Mouse (Mus musculus): ENCODE measurements around the gene Ppp2r2c. TPM values are rescaled to one million over a fixed set of nuclear protein-coding genes. Genes with fewer than 3 reads are reported as not detected.

Gene Ppp2r2c
- 0.03 TPM for polyA plus RNA-seq (2021)

DNA sequence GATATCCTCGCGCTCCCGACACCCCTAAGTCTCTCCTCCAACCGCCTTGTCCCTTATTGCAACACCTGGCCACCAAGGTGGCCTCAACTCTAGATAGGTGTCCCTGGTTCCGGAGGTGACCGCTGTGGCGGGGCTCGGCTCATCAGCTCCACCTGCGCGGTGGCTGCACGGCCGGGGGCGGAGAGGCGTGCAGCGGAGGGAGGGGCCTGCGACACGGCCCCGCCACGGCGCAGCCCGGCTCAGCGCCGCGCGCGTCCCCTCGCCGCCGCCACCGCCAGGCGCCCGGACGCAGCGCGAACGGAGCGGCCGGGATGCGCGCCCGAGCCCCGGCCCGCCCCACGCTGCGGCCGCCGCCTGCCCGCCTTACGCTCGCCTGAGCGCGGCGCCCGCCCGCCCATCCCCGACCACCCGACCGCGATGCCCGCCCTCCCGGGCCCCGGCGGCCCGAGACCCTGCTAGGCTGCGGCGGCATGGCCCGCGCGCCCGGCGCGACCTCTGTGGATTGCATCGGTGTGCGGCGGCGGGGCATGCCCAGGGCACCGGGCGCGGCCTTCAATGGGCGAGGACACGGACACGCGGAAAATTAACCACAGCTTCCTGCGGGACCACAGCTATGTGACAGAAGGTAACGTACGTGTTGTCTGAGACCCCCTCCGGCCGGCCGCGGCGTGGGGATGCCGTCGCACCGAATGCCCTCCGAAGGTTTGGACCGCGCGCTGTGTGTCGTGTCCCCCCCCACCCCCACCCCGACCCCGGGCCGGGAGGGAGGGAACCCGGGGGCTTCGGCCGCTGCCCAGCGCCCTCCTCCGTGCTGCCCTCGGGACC is at the start of gene Ppp2r2c:
Gene Ppp2r2c, plus strand, starts transcription at position 248 of the 825 bp plus-strand sequence.
- in situ Hi-C loops (cut with MboI; ENCODE audit: low pct_unique_long_range_greater_than_20kb): no loop called here
- no peak for DNase-seq (ENCODE audit: low read depth, low spot score)
- ChIA-PET CTCF (no interaction called here), POLR2A (no interaction called here)
- no peak for TF ChIP-seq CTCF (IDR thresholded peaks at IDR 0.05)
- ATAC-seq: peak; percentile 9
- peaks cover 67% of the 10 kb centered on the region for H3K27me3 ChIP-seq

GRCm38 (mm10) chr5:36819742-36820141 is 48.6 kb upstream of the Ppp2r2c start:
- DNase-seq (ENCODE audit: low read depth, low spot score) (no peak), ATAC-seq (no peak)
- TF ChIP-seq CTCF (IDR thresholded peaks at IDR 0.05): no peak
- ChIA-PET CTCF (interaction anchor here (1.1 to 3.3 kb wide), 5 partner anchors 8 to 59 kb away, joined by 4 to 16 read pairs (median 5); partner anchors contain the start of gene Man2b2), POLR2A (no interaction called here)
- H3K27me3 ChIP-seq: no peaks in the 10 kb centered on the region
- in situ Hi-C loops (cut with MboI; ENCODE audit: low pct_unique_long_range_greater_than_20kb): no loop called here

GRCm38 (mm10) chr5:36820142-36820541 is 48.2 kb upstream of the Ppp2r2c start:
- ATAC-seq: no peak
- no peak for TF ChIP-seq CTCF (IDR thresholded peaks at IDR 0.05)
- DNase-seq (ENCODE audit: low read depth, low spot score): no peak
- H3K27me3 ChIP-seq: no peaks in the 10 kb centered on the region
- in situ Hi-C loops (cut with MboI; ENCODE audit: low pct_unique_long_range_greater_than_20kb): no loop called here
- POLR2A ChIA-PET: no interaction called here
- CTCF ChIA-PET: interaction anchor here (1.1 to 3.3 kb wide), 5 partner anchors 8 to 60 kb away, joined by 4 to 16 read pairs (median 5); partner anchors contain the start of gene Man2b2

GRCm38 (mm10) chr5:36822907-36823306 is 45.4 kb upstream of the Ppp2r2c start:
- no peaks in the 10 kb centered on the region for H3K27me3 ChIP-seq
- in situ Hi-C loops (cut with MboI; ENCODE audit: low pct_unique_long_range_greater_than_20kb): no loop called here
- no peak for ATAC-seq
- TF ChIP-seq CTCF (IDR thresholded peaks at IDR 0.05): no peak
- ChIA-PET POLR2A (no interaction called here), CTCF (no interaction called here)
- DNase-seq (ENCODE audit: low read depth, low spot score): no peak

DNA sequence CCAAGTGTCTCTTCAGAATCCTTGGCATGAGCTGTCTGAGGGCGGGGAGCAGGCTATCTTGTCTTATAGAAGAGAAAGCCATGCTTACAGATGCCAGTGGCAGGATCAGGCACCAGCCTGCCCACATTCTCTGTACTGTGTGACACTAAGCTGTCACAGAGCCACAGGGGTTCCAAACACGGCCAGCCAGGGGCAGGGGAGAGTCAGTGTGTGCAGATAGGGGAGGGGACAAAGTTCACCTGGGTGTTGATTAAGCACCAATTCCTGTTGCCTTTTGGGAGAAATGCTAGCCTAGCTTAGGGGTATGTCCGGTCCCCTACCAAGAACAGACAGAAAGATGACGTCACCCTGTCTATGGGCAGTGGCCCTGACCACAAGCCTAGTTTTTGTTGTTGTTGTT is 39.2 kb upstream of the Ppp2r2c start:
- in situ Hi-C loops (cut with MboI; ENCODE audit: low pct_unique_long_range_greater_than_20kb): no loop called here
- CTCF ChIA-PET: interaction anchor here (1.1 to 1.6 kb wide), 3 partner anchors 9 to 18 kb away, joined by 3 to 8 read pairs (median 5); no protein-coding TSS in a partner anchor
- TF ChIP-seq CTCF (IDR thresholded peaks at IDR 0.05): no peak

GRCm38 (mm10) chr5:36829913-36830879 is 38.1 kb upstream of the Ppp2r2c start, which contains the start of gene Man2b2:
Man2b2 (minus strand) TSS chr5:36830653.
- CTCF ChIA-PET: interaction anchor here (1.1 to 1.9 kb wide), 8 partner anchors 9 to 76 kb away, joined by 3 to 16 read pairs (median 4); no protein-coding TSS in a partner anchor
- DNase-seq (ENCODE audit: low read depth, low spot score) (no peak), ATAC-seq (peak; percentile 78)
- POLR2A ChIA-PET: interaction anchor here (0.6 kb wide), 1 partner anchor 333 kb away, joined by 4 read pairs; no protein-coding TSS in a partner anchor
- in situ Hi-C loops (cut with MboI; ENCODE audit: low pct_unique_long_range_greater_than_20kb): no loop called here
- H3K27me3 ChIP-seq: peaks cover 13% of the 10 kb centered on the region
- TF ChIP-seq CTCF (IDR thresholded peaks at IDR 0.05): peak; percentile 100

More for the DNA sequence above, 39.2 kb upstream of the Ppp2r2c start:
- POLR2A ChIA-PET: no interaction called here
- peaks cover 13% of the 10 kb centered on the region for H3K27me3 ChIP-seq
- ATAC-seq (no peak), DNase-seq (ENCODE audit: low read depth, low spot score) (no peak)

GRCm38 (mm10) chr5:36831272-36831671 is 37.0 kb upstream of the Ppp2r2c start:
- ChIA-PET POLR2A (no interaction called here), CTCF (interaction anchor here (1.3 to 1.9 kb wide), 4 partner anchors 8 to 31 kb away, joined by 4 to 16 read pairs (median 6); no protein-coding TSS in a partner anchor)
- in situ Hi-C loops (cut with MboI; ENCODE audit: low pct_unique_long_range_greater_than_20kb): no loop called here
- ATAC-seq (no peak), DNase-seq (ENCODE audit: low read depth, low spot score) (no peak)
- peaks cover 13% of the 10 kb centered on the region for H3K27me3 ChIP-seq
- TF ChIP-seq CTCF (IDR thresholded peaks at IDR 0.05): no peak

GRCm38 (mm10) chr5:36835933-36836332 is 32.4 kb upstream of the Ppp2r2c start:
- TF ChIP-seq CTCF (IDR thresholded peaks at IDR 0.05): peak; percentile 99
- no peak for ATAC-seq
- ChIA-PET CTCF (interaction anchor here (0.9 to 1.1 kb wide), 3 partner anchors 9 to 79 kb away, joined by 3 to 4 read pairs (median 3); no protein-coding TSS in a partner anchor), POLR2A (no interaction called here)
- H3K27me3 ChIP-seq: peaks cover 13% of the 10 kb centered on the region
- no peak for DNase-seq (ENCODE audit: low read depth, low spot score)
- in situ Hi-C loops (cut with MboI; ENCODE audit: low pct_unique_long_range_greater_than_20kb): no loop called here

- ChIA-PET POLR2A (interaction anchor here (0.6 kb wide), 1 partner anchor 81 kb away, joined by 3 read pairs; no protein-coding TSS in a partner anchor), CTCF (interaction anchor here (1.6 to 2.2 kb wide), 2 partner anchors 8 to 11 kb away, joined by 3 to 5 read pairs; partner anchors contain the start of gene Man2b2)
- TF ChIP-seq CTCF (IDR thresholded peaks at IDR 0.05): no peak
- ATAC-seq (no peak), DNase-seq (ENCODE audit: low read depth, low spot score) (no peak)
- no peaks in the 10 kb centered on the region for H3K27me3 ChIP-seq
- in situ Hi-C loops (cut with MboI; ENCODE audit: low pct_unique_long_range_greater_than_20kb): no loop called here
Measured at GRCm38 (mm10) chr5:36839032-36839431, 29.3 kb upstream of the Ppp2r2c start.

DNA sequence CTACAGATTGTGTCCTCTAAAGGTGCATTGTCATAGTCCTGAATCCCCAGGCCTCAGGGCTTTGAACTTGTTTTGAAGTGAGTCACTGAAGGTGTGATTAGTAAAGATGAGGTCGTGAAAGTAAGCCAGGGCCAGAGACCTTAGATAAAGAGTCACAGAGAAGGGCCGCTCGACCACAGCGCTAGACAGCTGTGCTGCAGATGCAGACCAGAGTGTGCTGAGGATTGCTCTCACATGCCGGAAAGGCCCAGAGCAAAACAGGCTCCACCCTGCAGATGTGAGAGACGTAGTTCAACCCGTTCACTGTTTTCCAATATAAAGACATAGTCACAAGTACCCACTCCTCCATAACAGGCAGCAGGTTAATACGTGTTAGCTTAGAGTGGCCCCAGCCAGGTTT is 28.7 kb upstream of the Ppp2r2c start:
- DNase-seq (ENCODE audit: low read depth, low spot score): no peak
- in situ Hi-C loops (cut with MboI; ENCODE audit: low pct_unique_long_range_greater_than_20kb): loop anchor here (10.0 kb wide), 1 partner anchor 175 kb away; no protein-coding TSS in a partner anchor
- ATAC-seq: no peak
- ChIA-PET CTCF (interaction anchor here (1.6 to 2.2 kb wide), 2 partner anchors 9 to 11 kb away, joined by 3 to 5 read pairs; partner anchors contain the start of gene Man2b2), POLR2A (interaction anchor here (0.6 kb wide), 1 partner anchor 82 kb away, joined by 3 read pairs; no protein-coding TSS in a partner anchor)
- H3K27me3 ChIP-seq: no peaks in the 10 kb centered on the region
- TF ChIP-seq CTCF (IDR thresholded peaks at IDR 0.05): no peak
